Mouse (Mus musculus) left cerebral cortex, adult 9 months (tissue): ENCODE results near the gene Twist1.

Source experiments
- DNase-seq, 2 experiments: peaks; one replicate each; pipeline ENCODE4 v3.0.0; 2022; ENCODE audit warnings: low spot score in 2 of 2

The Twist1 gene

DNA sequence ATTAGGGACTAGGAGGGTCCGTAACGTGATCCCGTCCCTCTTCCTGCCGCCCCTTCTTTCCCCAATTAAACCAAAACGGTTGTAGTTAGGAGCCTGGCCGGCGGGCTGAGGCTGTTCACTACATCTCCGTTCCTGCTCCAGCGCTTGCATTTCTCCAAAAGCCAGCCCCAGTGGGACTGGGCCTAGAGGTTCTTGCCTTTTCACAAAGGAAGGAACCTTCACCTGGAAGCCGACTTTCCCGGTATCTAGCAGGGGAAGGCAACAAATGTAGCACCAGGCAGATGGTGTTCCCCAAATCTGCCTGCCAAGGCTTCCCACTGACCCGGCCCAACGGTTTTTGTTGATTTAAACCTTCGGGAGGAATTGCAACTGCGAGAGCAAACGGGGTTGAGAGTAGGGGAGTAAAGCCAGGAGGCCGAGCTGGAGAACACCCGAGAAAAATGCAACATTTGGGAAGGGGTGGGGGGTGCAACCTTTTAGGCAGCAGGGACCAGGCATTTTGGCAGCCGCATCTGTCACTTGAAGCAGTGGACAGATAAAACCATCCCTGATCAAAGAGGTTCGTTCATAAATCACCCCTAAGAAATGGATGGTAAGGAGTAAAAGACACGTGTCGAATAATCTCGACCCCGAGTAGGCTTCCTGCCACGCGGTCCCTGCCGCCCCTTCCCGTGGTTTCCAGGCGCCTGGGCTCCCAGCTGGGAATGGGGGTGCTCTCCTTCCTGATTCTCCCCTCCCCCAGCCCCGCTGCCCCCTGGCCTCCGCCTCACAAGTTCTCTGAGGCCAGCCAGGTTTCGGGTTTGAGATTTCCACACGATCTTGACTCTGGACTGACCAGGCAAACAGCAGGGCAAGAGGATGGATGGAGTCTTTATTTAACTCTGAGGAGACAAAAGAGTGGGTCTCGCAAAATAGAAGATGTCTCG is 9.3 kb downstream of the Twist1 start:
- DNase-seq = no peak

DNA sequence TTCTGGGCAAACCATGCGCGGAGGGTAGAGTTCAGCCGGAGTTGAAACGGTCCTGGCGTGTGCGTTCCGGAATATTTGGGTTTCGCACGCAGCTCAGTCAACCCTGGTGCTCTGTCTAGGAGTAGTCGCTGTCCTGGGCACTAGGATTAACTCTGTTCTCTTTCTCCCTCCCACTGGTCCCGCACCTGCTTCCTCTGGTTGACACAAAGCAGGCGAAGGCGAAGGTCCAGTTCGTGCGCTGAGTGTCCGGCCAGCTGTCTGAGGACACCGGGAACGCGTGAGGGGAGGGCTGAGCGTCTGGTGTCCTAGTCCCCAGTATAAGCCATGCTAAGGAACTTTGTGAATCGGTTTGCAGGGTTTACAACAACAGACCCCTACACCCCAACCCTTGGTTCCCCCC is 10.0 kb downstream of the Twist1 start:
- no peak for DNase-seq

DNA sequence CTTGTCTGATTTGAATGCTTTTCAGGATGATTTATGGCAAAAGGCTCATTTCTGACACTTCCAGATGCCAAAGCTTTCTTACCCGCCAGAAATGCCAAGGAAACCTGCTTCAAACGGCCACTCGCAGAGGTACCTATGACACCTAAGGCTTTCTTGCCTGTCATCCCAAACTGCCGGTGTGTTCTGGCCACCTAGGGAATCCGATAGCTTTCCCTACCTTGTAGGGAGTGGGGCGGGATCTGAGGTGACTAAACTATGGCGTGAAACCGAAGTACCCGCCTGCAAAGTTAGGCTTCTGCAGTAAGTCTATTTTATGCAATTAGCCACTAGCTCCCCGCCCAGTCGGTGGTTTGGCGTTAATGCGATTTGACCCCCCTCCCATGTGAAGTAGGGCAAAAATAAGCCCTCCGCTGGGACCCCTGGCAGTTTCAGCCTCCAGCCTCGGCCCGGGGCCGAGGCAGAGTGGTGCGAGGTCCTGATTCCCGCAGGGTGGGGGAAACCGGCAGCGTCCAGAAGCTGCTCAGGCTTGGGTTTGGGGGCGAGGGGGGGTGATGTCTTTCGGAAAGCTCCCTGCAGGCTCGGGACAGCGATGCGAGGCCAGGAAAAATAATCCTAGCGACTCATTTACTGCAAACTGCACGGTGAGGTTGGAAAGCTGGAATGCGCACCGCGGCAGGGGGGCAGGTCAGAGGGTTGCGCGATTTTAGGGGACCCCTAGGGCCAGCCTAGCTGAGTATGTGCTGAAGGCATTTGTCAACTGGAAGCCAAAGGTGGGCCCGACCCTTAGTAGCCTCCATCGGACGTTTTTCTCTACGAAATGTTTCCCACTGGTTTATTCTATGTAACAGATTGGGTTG is 10.8 kb downstream of the Twist1 start:
- no peak for DNase-seq

DNA sequence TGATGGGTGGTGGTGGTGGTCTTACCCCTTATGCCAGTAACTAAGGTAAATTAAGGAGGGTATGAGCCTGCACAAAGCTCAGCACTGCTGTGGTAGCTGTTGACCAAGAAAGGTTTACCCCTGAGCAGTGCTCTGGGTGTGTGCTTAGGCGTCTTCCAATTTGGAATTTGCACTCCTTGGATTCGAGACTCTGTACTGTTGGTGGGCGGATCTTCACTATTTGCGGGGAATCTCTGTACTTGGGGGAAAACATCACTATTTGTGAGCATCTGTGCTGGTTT is 11.4 kb downstream of the Twist1 start:
- DNase-seq = no peak

DNA sequence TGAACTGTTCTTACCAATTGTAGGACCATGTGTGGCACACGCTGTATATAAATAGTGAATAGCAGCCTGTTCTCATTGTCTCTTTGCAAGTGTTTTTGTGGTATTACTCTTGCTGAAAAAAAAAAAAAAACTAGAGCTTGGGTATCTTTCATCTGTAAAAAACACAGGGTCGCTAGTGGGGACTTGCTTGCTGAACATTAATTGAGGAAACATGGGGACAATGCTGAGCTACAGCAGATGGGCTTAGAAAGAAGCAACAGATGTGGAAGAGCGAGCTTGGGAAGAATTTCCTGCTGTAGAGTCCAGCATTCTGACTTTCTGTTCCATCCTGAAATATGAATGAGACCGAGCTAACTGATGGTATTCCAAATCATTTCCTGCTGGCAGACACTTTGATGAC is 22.7 kb downstream of the Twist1 start:
- no peak for DNase-seq

DNA sequence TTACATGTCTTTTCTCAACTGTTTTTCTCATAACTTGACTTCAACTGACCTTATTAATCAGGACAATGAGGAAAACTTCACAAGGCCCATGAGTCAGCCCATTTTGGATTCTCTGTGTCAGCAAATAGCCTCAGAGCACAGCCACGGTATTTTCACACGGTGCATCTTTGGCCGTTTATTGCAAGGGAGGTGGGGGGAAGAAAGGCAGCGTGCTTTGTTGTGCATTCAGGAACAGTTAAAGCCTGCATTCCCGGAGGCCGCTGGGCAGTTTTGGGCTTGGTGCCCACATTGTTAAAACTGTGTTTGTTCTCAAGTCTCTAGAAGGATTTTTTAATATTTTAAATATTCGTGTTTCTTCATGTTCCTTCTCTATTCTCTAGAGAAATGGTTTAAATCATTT is 24.0 kb downstream of the Twist1 start:
- DNase-seq = no peak

DNA sequence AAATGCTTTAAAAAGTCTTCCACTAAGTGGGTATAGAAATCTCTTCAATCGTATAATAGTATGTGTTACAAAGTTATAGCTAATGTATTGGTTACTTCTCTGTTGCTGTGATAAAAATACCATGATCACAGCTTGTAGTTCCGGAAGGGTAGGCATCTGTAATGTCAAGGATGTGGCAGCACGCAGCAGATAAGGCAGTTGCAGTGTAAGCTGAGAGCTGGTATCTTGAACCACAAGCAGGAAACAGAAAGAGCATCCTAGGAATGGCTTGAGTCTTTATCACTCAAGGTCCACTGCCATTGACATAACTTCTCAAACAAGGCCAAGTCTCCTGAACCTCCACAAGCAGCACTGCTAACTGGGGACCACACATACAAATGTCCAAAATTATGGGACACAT is 35.7 kb downstream of the Twist1 start:
- no peak for DNase-seq
